Comparison of ENCODE assay signal across 30 mouse cellular contexts in genomic region chr1:40240353-40241092, GRCm38 (mm10). TPM values are rescaled to one million over a fixed set of nuclear protein-coding genes. Genes with fewer than 3 reads are reported as not detected.
DNase-seq lines count a peak whose midpoint lies in the region; ATAC-seq and TF ChIP-seq lines count a peak whose summit lies in the region.
"Had no signal": no experiment of that assay in that cellular context is flagged by ENCODE, and none has a peak within 500 bp of the region (broad histone marks: within the 10 kb centered on the region; RNA-seq: fewer than 3 reads in every experiment).

No protein-coding gene starts in this region.

- intact Hi-C loops in left cerebral cortex, adult 2 months (cut with DNase I) = no loop called here

- H3K27ac ChIP-seq in left cerebral cortex, adult 2 months = no peak overlapping the region
- H3K27ac ChIP-seq: forebrain, embryonic 12.5 days; heart, embryonic 10.5 days; hindbrain, embryonic 15.5 days; limb, embryonic 10.5 days; limb, embryonic 15.5 days; liver, embryonic 13.5 days; midbrain, embryonic 13.5 days; neural tube, embryonic 15.5 days had no signal

- ATAC-seq in common myeloid progenitor, adult 5-6 weeks (replicated peaks; ENCODE audit: low read depth, poor library complexity, severe bottlenecking) = peak; percentile 81
- peak; percentile 95 for ATAC-seq in megakaryocyte progenitor cell, adult 5-6 weeks (replicated peaks; ENCODE audit: poor library complexity)
- ATAC-seq: forebrain, postnatal 0 days; midbrain, embryonic 13.5 days; Patski had no signal

- H3K4me3 ChIP-seq in left cerebral cortex, adult 2 months = no peak overlapping the region
- H3K4me3 ChIP-seq: erythroblast, embryonic 14.5 days; forebrain, embryonic 12.5 days; heart, embryonic 10.5 days; hindbrain, embryonic 15.5 days; layer of hippocampus, adult 2 months; limb, embryonic 10.5 days; limb, embryonic 15.5 days; liver, embryonic 13.5 days; megakaryocyte, embryonic 14.5 days; midbrain, embryonic 13.5 days; neural tube, embryonic 15.5 days had no signal

- DNase-seq in spleen, postnatal 36 days (ENCODE audit: low spot score in 2 of 2) = peak; percentile 39 to 52
- no peak for DNase-seq in spleen, postnatal 14 days (ENCODE audit: low spot score in 2 of 2)
- no peak for DNase-seq in left cerebral cortex, adult 2 months (ENCODE audit: extremely low spot score in 1 of 2, low spot score in 2 of 2)
- DNase-seq in layer of hippocampus, adult 8-10 months (ENCODE audit: low spot score in 2 of 2) = no peak
- DNase-seq in urinary bladder, postnatal 25 days (ENCODE audit: low spot score) = no peak
- DNase-seq: adrenal gland, postnatal 14 days; cerebellum, adult 11-12 months; cerebellum, adult 9-11 months; forebrain, postnatal 0 days; heart, postnatal 36 days; kidney, adult 18-20 months; kidney, postnatal 36 days; liver, embryonic 13.5 days; lung, adult 2 months; lung, postnatal 10 days; right cerebral cortex, postnatal 25 days; spleen, adult 18-20 months had no signal

- TF ChIP-seq CTCF in left cerebral cortex, adult 2 months (IDR thresholded peaks at IDR 0.05) = no peak

RNA-seq across cellular contexts. Expression of gene Il1r1, which starts 15.6 kb away (rescaled TPM):
- 11.8 and 14.4 TPM in 2 replicates for total RNA-seq in common myeloid progenitor, adult 5-6 weeks (2017)
- 4.6 and 5.8 TPM in 2 replicates for total RNA-seq in megakaryocyte progenitor cell, adult 5-6 weeks (2015)
- 3.2 and 4.7 TPM in 2 replicates for total RNA-seq in megakaryocyte progenitor cell, adult 5-6 weeks (2017)
- 1 to 10 TPM; 2.5 to 3.2 TPM for total RNA-seq in left cerebral cortex, adult 2 months (2021)
- total RNA-seq in layer of hippocampus, adult 8-10 months (2022) = 1 to 10 TPM; 5.8 to 9.7 (median 8.1) TPM

Comparison
In these comparisons a context has a peak if more than half of its experiments do, and no peak if none do; other contexts are left out.
1. DNase-seq: peak in spleen, postnatal 36 days (2 of 2); none in spleen, postnatal 14 days (0 of 2), left cerebral cortex, adult 2 months (0 of 2), layer of hippocampus, adult 8-10 months (0 of 2) and urinary bladder, postnatal 25 days (single experiment).